Mouse (Mus musculus) spleen, adult 2 months (tissue): Measurements from ENCODE around the gene Gm20716.

Source experiments
- CTCF ChIP-seq: fragments of 200-500 bp; IDR thresholded peaks from 2 replicates; pipeline ENCODE4 v1.5.1; 2011; ENCODE audit warnings: mild to moderate bottlenecking, inconsistent platforms; ENCODE audit not compliant: insufficient read depth, insufficient read length, insufficient replicate concordance; ENCODE audit errors: extremely low read depth
- POLR2A ChIP-seq: fragments of 200-500 bp; IDR thresholded peaks from 2 replicates; pipeline ENCODE4 v1.6.1; 2011; ENCODE audit warnings: low read depth, low read length, inconsistent platforms

DNA sequence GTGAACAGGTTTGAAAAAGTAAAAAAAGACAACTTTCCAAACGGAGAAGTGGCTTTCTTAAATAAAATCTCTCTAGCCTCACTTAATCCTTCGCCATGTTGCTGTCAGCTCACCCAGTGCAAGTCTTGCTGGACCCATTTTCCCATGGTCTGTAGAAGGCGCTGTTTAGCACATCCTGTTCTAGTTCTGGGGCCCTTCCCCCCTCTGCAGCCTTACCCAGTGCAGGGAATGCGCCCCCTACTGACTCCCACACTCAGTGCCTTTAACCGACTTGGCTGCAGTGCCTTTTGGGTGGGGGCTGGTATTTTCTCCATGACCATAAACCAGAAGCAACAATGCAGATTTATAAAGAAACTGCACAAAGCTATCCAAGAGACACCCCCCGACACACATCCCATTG, 24.9 kb downstream of the Gm20716 start:
- TF ChIP-seq CTCF (peak; percentile 91; the same call in 1 of the 2 replicates), POLR2A (no peak)
